Mouse (Mus musculus): ENCODE results near the gene Etnk2.

Gene Etnk2

GRCm38 (mm10) chr1:133351762-133352161 is 11.6 kb upstream of the Etnk2 start:
- no peak for DNase-seq (ENCODE audit: low read depth, low spot score)

- DNase-seq (ENCODE audit: low read depth, low spot score), result peak; percentile 70
Observed at GRCm38 (mm10) chr1:133353371-133353809, 10.0 kb upstream of the Etnk2 start.

GRCm38 (mm10) chr1:133355469-133355868 is 7.9 kb upstream of the Etnk2 start:
- DNase-seq (ENCODE audit: low read depth, low spot score), result no peak

GRCm38 (mm10) chr1:133355912-133356311 is 7.5 kb upstream of the Etnk2 start:
- no peak for DNase-seq (ENCODE audit: low read depth, low spot score)

- no peak for DNase-seq (ENCODE audit: low read depth, low spot score)
Observed at GRCm38 (mm10) chr1:133356330-133356729, 7.0 kb upstream of the Etnk2 start.

GRCm38 (mm10) chr1:133361006-133361405 is 2.4 kb upstream of the Etnk2 start:
- no peak for DNase-seq (ENCODE audit: low read depth, low spot score)

GRCm38 (mm10) chr1:133362103-133362502 is 1.3 kb upstream of the Etnk2 start:
- DNase-seq (ENCODE audit: low read depth, low spot score), result no peak

GRCm38 (mm10) chr1:133364022-133364630 is 754 bp downstream of the Etnk2 start:
- no peak for DNase-seq (ENCODE audit: low read depth, low spot score)

GRCm38 (mm10) chr1:133364890-133365289 is 1.5 kb downstream of the Etnk2 start:
- no peak for DNase-seq (ENCODE audit: low read depth, low spot score)

GRCm38 (mm10) chr1:133366951-133367605 is 3.7 kb downstream of the Etnk2 start:
- no peak for DNase-seq (ENCODE audit: low read depth, low spot score)

- no peak for DNase-seq (ENCODE audit: low read depth, low spot score)
Observed at GRCm38 (mm10) chr1:133367606-133368488, 4.5 kb downstream of the Etnk2 start.

- DNase-seq (ENCODE audit: low read depth, low spot score), result no peak
Observed at GRCm38 (mm10) chr1:133368644-133369043, 5.3 kb downstream of the Etnk2 start.

GRCm38 (mm10) chr1:133370352-133370751 is 7.0 kb downstream of the Etnk2 start:
- no peak for DNase-seq (ENCODE audit: low read depth, low spot score)

- no peak for DNase-seq (ENCODE audit: low read depth, low spot score)
Observed at GRCm38 (mm10) chr1:133371431-133371830, 8.1 kb downstream of the Etnk2 start.

- no peak for DNase-seq (ENCODE audit: low read depth, low spot score)
Observed at GRCm38 (mm10) chr1:133372113-133372512, 8.7 kb downstream of the Etnk2 start.

- DNase-seq (ENCODE audit: low read depth, low spot score), result no peak
Observed at GRCm38 (mm10) chr1:133375696-133376346, 12.4 kb downstream of the Etnk2 start.

GRCm38 (mm10) chr1:133377547-133377946 is 14.2 kb downstream of the Etnk2 start:
- DNase-seq (ENCODE audit: low read depth, low spot score), result no peak

- DNase-seq (ENCODE audit: low read depth, low spot score), result no peak
Observed at GRCm38 (mm10) chr1:133379254-133379985, 16.0 kb downstream of the Etnk2 start.

GRCm38 (mm10) chr1:133379986-133380320 is 16.6 kb downstream of the Etnk2 start:
- DNase-seq (ENCODE audit: low read depth, low spot score), result no peak

GRCm38 (mm10) chr1:133380347-133381065 is 17.1 kb downstream of the Etnk2 start:
- DNase-seq (ENCODE audit: low read depth, low spot score), result peak; percentile 58

- peak; percentile 77 for DNase-seq (ENCODE audit: low read depth, low spot score)
Observed at GRCm38 (mm10) chr1:133382008-133382407, 18.6 kb downstream of the Etnk2 start.

All from 3T3-L1 (cell line).